ENCODE assay signal across 11 mouse cellular contexts in the genomic region with DNA sequence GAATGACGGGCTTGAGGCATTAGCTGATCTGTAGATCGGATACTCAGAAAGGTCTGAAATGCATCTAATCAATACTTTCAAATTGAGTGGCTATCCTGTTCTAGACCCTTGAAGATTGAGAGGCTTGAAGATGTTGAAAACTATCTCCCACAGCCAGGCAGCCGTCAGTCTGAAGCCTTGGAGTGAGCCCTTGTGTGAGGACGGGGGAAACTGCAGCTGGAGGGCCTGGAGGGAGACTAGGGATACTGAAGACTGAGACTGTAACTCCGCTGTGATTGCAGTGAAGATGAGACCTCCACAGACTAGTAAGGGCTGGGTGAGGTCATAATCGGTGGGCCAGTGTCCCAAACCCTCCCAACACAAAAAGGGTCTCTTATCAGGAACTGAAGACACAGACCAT. TPM values are rescaled to one million over a fixed set of nuclear protein-coding genes. Genes with fewer than 3 reads are reported as not detected.
DNase-seq lines count a peak whose midpoint lies in the region; ATAC-seq and TF ChIP-seq lines count a peak whose summit lies in the region.
"Not testable (repeated sequence)": the region's sequence is repeated elsewhere in the genome, so short reads cannot be mapped to it uniquely, and the experiment has no call there.
"Had no signal": no experiment of that assay in that cellular context is flagged by ENCODE, and none has a peak within 500 bp of the region (broad histone marks: within the 10 kb centered on the region; RNA-seq: fewer than 3 reads in every experiment).

No protein-coding gene starts in this region.

- not testable (repeated sequence) for H3K9ac ChIP-seq in kidney, embryonic 15.5 days

- not testable (repeated sequence) for H3K4me3 ChIP-seq in bone marrow macrophage, adult 2 months (ENCODE audit: insufficient read depth, low read length); kidney, embryonic 15.5 days (replicated peaks)
- peak overlapping the region; percentile 78 for H3K4me3 ChIP-seq in testis, adult 2 months (ENCODE audit: control insufficient read depth, low read depth, low read length)

- H3K4me2 ChIP-seq in kidney, embryonic 15.5 days, result not testable (repeated sequence)

- not testable (repeated sequence) for H3K36me3 ChIP-seq in kidney, embryonic 15.5 days; testis, adult 2 months (ENCODE audit: control insufficient read depth, insufficient read depth, low read length)

- H3K27me3 ChIP-seq in kidney, embryonic 15.5 days; testis, adult 2 months (ENCODE audit: control insufficient read depth, insufficient read depth, low read length): not testable (repeated sequence)

- ATAC-seq in kidney, embryonic 15.5 days (replicated peaks; ENCODE audit: low FRiP score), result not testable (repeated sequence)

- H3K4me1 ChIP-seq in bone marrow macrophage, adult 2 months (ENCODE audit: control insufficient read depth, insufficient read depth, low read length), result peaks cover 12% of the 10 kb centered on the region; the same call in 1 of the 2 replicates
- H3K4me1 ChIP-seq in kidney, embryonic 15.5 days; testis, adult 2 months (ENCODE audit: control insufficient read depth, insufficient read depth, low read length): not testable (repeated sequence)

- not testable (repeated sequence) for H3K9me3 ChIP-seq in kidney, embryonic 15.5 days (replicated peaks)

- 74% methylated on average over 4 of the region's 6 CpGs for WGBS in kidney, embryonic 15.5 days

- TF ChIP-seq POLR2A in bone marrow macrophage, adult 2 months (IDR thresholded peaks at IDR 0.05; ENCODE audit: borderline replicate concordance, low read depth, low read length); testis, adult 2 months (IDR thresholded peaks at IDR 0.05; ENCODE audit: control insufficient read depth, low read depth, low read length): not testable (repeated sequence)

- not testable (repeated sequence) for TF ChIP-seq CTCF in bone marrow macrophage, adult 2 months (IDR thresholded peaks at IDR 0.05; ENCODE audit: low read depth, low read length); testis, adult 2 months (IDR thresholded peaks at IDR 0.05; ENCODE audit: control insufficient read depth, insufficient read depth, insufficient replicate concordance, low read depth, low read length)

- peak; percentile 89 for DNase-seq in heart, adult 11 months
- DNase-seq in thymus, postnatal 14 days, result peak; percentile 29
- peak; percentile 45 for DNase-seq in thymus, postnatal 4 days

- H3K27ac ChIP-seq in bone marrow macrophage, adult 2 months (ENCODE audit: insufficient read depth, low read depth, low read length), result peak overlapping the region; percentile 50; the same call in 1 of the 2 replicates
- 0 out of 2 replicates have a peak overlapping the region, but pooled peaks have one; percentile 18 for H3K27ac ChIP-seq in kidney, embryonic 15.5 days
- H3K27ac ChIP-seq in testis, adult 2 months (ENCODE audit: control insufficient read depth, insufficient read depth, low read depth, low read length), result 0 out of 2 replicates have a peak overlapping the region, but pooled peaks have one; percentile 49

RNA-seq across cellular contexts. Expression of gene Tagap1, which starts 1.4 kb away (rescaled TPM):
- 12.8 and 18.6 TPM in 2 replicates for polyA plus RNA-seq in bone marrow macrophage, adult 2 months (2012; ENCODE audit: insufficient read depth, insufficient read length, missing spikeins)
- 53.5 and 56.3 TPM in 2 replicates for polyA plus RNA-seq in kidney, embryonic 15.5 days (2015; fragmentation: Nextera tagmentation; extraction: Ambion mirVana)
- polyA plus RNA-seq in testis, adult 2 months (2012; rRNA removed), result 57.1 and 68.4 TPM in 2 replicates

RNA-seq across cellular contexts. Expression of gene Rnaset2b, which starts 8.1 kb away (rescaled TPM):
- polyA plus RNA-seq in bone marrow macrophage, adult 2 months (2012; ENCODE audit: insufficient read depth, insufficient read length, missing spikeins), result 414 and 421 TPM in 2 replicates
- polyA plus RNA-seq in kidney, embryonic 15.5 days (2015; fragmentation: Nextera tagmentation; extraction: Ambion mirVana), result 287 and 291 TPM in 2 replicates
- 45.0 and 47.3 TPM in 2 replicates for polyA plus RNA-seq in testis, adult 2 months (2012; rRNA removed)

RNA-seq across cellular contexts. Expression of gene Rsph3b, which starts 13.9 kb away (rescaled TPM):
- polyA plus RNA-seq in bone marrow macrophage, adult 2 months (2012; ENCODE audit: insufficient read depth, insufficient read length, missing spikeins), result 30.2 and 38.5 TPM in 2 replicates
- polyA plus RNA-seq in kidney, embryonic 15.5 days (2015; fragmentation: Nextera tagmentation; extraction: Ambion mirVana), result 45.5 and 47.8 TPM in 2 replicates
- polyA plus RNA-seq in testis, adult 2 months (2012; rRNA removed), result 209 and 231 TPM in 2 replicates

RNA-seq across cellular contexts. Expression of gene Gm49721, which starts 16.4 kb away (rescaled TPM):
- polyA plus RNA-seq in bone marrow macrophage, adult 2 months (2012; ENCODE audit: insufficient read depth, insufficient read length, missing spikeins), result not detected in 2 replicates
- 0.14 and 0.68 TPM in 2 replicates for polyA plus RNA-seq in kidney, embryonic 15.5 days (2015; fragmentation: Nextera tagmentation; extraction: Ambion mirVana)
- 0.31 TPM in 1 of 2 replicates, not detected in the other for polyA plus RNA-seq in testis, adult 2 months (2012; rRNA removed)
- polyA plus RNA-seq: embryonic facial prominence, embryonic 15.5 days; forebrain, embryonic 14.5 days; G1E; heart, embryonic 15.5 days; Patski had no signal

Comparison
In these comparisons a context has a peak if more than half of its experiments do, and no peak if none do; other contexts are left out.
1. DNase-seq: peak in every context shown above with its lines; median percentile 89 in heart, adult 11 months; 45 in thymus, postnatal 4 days; 29 in thymus, postnatal 14 days.